Mouse (Mus musculus) layer of hippocampus, postnatal 14 days (tissue): ENCODE measurements around the gene Rhog. TPM values are rescaled to one million over a fixed set of nuclear protein-coding genes. Genes with fewer than 3 reads are reported as not detected.
"Not testable (repeated sequence)": the region's sequence is repeated elsewhere in the genome, so short reads cannot be mapped to it uniquely, and the experiment has no call there.

Experiments used
- DNase-seq, 2 experiments: peaks; one replicate each; pipeline ENCODE4 v3.0.0; 2021 to 2022; ENCODE audit warnings: low spot score in 2 of 2, mixed read lengths in 1 of 2
- long read RNA-seq, 2 experiments: library from polyadenylated mRNA; stranded (forward); transcript quantifications; one replicate each; pipeline ENCODE4 v2.0.0; 2021
- total RNA-seq, 2 experiments: library from RNA; stranded (reverse); gene quantifications; 2 replicates each; pipeline ENCODE4 v1.2.3; 2021

Rhog gene
- total RNA-seq, result 10 to 100 TPM; 23.4 to 25.8 TPM
- long read RNA-seq, experiment 1, transcript Rhog-201 (2 exons, 1,269 nt), result major isoform, 5 of 7 reads
- long read RNA-seq, experiment 1, partial matches to known transcripts, result 1 of 7 reads
- long read RNA-seq, experiment 1, other reads (novel, unspliced or antisense), result 1 of 7 reads
- long read RNA-seq, experiment 2, transcript Rhog-201 (2 exons, 1,269 nt), result major isoform, 10 of 12 reads
- long read RNA-seq, experiment 2, partial matches to known transcripts, result 2 of 12 reads
- long read RNA-seq, experiment 2, other reads (novel, unspliced or antisense), result 0 of 12 reads

- no peak for DNase-seq
These were observed at the start of gene Rhog for GRCm38 (mm10) chr7:102255954-102256353. Gene Rhog (minus strand): TSS chr7:102256054.

- no peak for DNase-seq
These were observed 49.7 kb upstream of the Rhog start for GRCm38 (mm10) chr7:102305596-102305995.

- no peak for DNase-seq
These were observed 46.6 kb upstream of the Rhog start for GRCm38 (mm10) chr7:102302471-102302870.

- DNase-seq, result no peak
These were observed 44.9 kb upstream of the Rhog start for GRCm38 (mm10) chr7:102300761-102301160.

GRCm38 (mm10) chr7:102293234-102293633 lies 37.4 kb upstream of the Rhog start:
- no peak for DNase-seq

GRCm38 (mm10) chr7:102292228-102292627 lies 36.4 kb upstream of the Rhog start:
- DNase-seq, result no peak

GRCm38 (mm10) chr7:102289466-102289865 lies 33.6 kb upstream of the Rhog start:
- DNase-seq, result no peak

- no peak for DNase-seq
These were observed 26.4 kb upstream of the Rhog start for GRCm38 (mm10) chr7:102282261-102282660.

GRCm38 (mm10) chr7:102281403-102281802 lies 25.5 kb upstream of the Rhog start:
- no peak for DNase-seq

GRCm38 (mm10) chr7:102272422-102272948 lies 16.6 kb upstream of the Rhog start:
- DNase-seq, result no peak

- no peak for DNase-seq
These were observed 12.5 kb upstream of the Rhog start for GRCm38 (mm10) chr7:102268395-102268748.

GRCm38 (mm10) chr7:102267601-102268394 lies 11.9 kb upstream of the Rhog start, which contains the start of gene Stim1:
Gene Stim1 (plus strand): TSS chr7:102267806.
- peak; percentile 41 to 51 for DNase-seq

- peak; percentile 96 to 97 for DNase-seq
These were observed 11.3 kb upstream of the Rhog start for GRCm38 (mm10) chr7:102267113-102267579.

GRCm38 (mm10) chr7:102266401-102267042 lies 10.7 kb upstream of the Rhog start:
- DNase-seq, result no peak

- DNase-seq, result not testable (repeated sequence)
These were observed 10.2 kb upstream of the Rhog start for GRCm38 (mm10) chr7:102266021-102266400.

GRCm38 (mm10) chr7:102263020-102263419 lies 7.2 kb upstream of the Rhog start:
- DNase-seq, result no peak

GRCm38 (mm10) chr7:102260518-102260917 lies 4.7 kb upstream of the Rhog start:
- DNase-seq, result no peak

GRCm38 (mm10) chr7:102259716-102260479 lies 4.0 kb upstream of the Rhog start:
- no peak for DNase-seq

GRCm38 (mm10) chr7:102258753-102259152 lies 2.9 kb upstream of the Rhog start:
- DNase-seq, result no peak

- peak; percentile 74 to 77 for DNase-seq
These were observed 2.3 kb upstream of the Rhog start for GRCm38 (mm10) chr7:102258189-102258588.

- no peak for DNase-seq
These were observed 782 bp upstream of the Rhog start for GRCm38 (mm10) chr7:102256636-102257035.
